Mouse (Mus musculus): Measurements from ENCODE around the gene Natd1.

The Natd1 gene

GRCm38 (mm10) chr11:60914491-60914890 lies at the start of gene Natd1:
Natd1 (minus strand) TSS chr11:60914750.
- no peak for DNase-seq

- DNase-seq, result peak; percentile 42
Observed at GRCm38 (mm10) chr11:60962709-60963108, 48.2 kb upstream of the Natd1 start.

- DNase-seq, result no peak
Observed at GRCm38 (mm10) chr11:60961176-60961575, 46.6 kb upstream of the Natd1 start.

GRCm38 (mm10) chr11:60958948-60959347 lies 44.4 kb upstream of the Natd1 start:
- no peak for DNase-seq

GRCm38 (mm10) chr11:60955621-60956383 lies 41.3 kb upstream of the Natd1 start:
- DNase-seq, result no peak

GRCm38 (mm10) chr11:60954255-60955104 lies 39.9 kb upstream of the Natd1 start:
- peak; percentile 30 for DNase-seq

- DNase-seq, result peak; percentile 90
Observed at GRCm38 (mm10) chr11:60953803-60954202, 39.3 kb upstream of the Natd1 start.

GRCm38 (mm10) chr11:60952986-60953385 lies 38.4 kb upstream of the Natd1 start:
- no peak for DNase-seq

GRCm38 (mm10) chr11:60952362-60952761 lies 37.8 kb upstream of the Natd1 start:
- no peak for DNase-seq

- no peak for DNase-seq
Observed at GRCm38 (mm10) chr11:60951896-60952295, 37.3 kb upstream of the Natd1 start.

GRCm38 (mm10) chr11:60945003-60945402 lies 30.5 kb upstream of the Natd1 start:
- no peak for DNase-seq

GRCm38 (mm10) chr11:60942263-60943015 lies 27.9 kb upstream of the Natd1 start:
- no peak for DNase-seq

GRCm38 (mm10) chr11:60941370-60941769 lies 26.8 kb upstream of the Natd1 start:
- no peak for DNase-seq

GRCm38 (mm10) chr11:60940501-60940900 lies 26.0 kb upstream of the Natd1 start:
- no peak for DNase-seq

- no peak for DNase-seq
Observed at GRCm38 (mm10) chr11:60939487-60939886, 24.9 kb upstream of the Natd1 start.

- no peak for DNase-seq
Observed at GRCm38 (mm10) chr11:60937611-60938010, 23.1 kb upstream of the Natd1 start.

GRCm38 (mm10) chr11:60935975-60936373 lies 21.4 kb upstream of the Natd1 start:
- DNase-seq, result no peak

GRCm38 (mm10) chr11:60935326-60935974 lies 20.9 kb upstream of the Natd1 start:
- DNase-seq, result peak; percentile 73

GRCm38 (mm10) chr11:60934795-60935194 lies 20.2 kb upstream of the Natd1 start:
- no peak for DNase-seq

- no peak for DNase-seq
Observed at GRCm38 (mm10) chr11:60933178-60933930, 18.8 kb upstream of the Natd1 start.

- no peak for DNase-seq
Observed at GRCm38 (mm10) chr11:60932503-60933020, 18.0 kb upstream of the Natd1 start.

Data from layer of hippocampus, adult 9-11 months (tissue).